Mouse (Mus musculus): ENCODE data around the gene 2700097O09Rik.

DNA sequence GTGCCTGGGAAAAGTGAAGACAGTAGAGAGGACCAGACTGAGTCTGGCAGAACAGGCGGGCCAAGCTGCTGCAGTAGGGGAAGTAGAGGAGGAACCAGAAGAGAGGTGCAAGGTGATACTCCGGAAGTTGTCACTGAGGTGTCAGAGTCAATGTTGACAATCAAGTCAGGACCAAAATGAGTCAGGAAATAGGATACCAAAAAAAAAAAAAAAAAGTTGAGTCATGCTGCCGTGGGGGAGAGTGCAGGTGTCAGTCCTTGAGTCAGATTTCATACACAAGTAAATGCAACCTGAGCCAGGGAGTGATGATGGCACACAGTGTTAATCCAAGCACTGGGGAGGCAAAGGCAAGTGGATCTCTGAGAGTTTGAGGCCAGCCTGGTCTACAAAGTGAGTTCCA lies 52.8 kb downstream of the 2700097O09Rik start:
- TF ChIP-seq POLR2A (IDR thresholded peaks at IDR 0.05; ENCODE audit: low read depth, low read length) (no peak), CTCF (conservative IDR thresholded peaks at IDR 0.05; ENCODE audit: insufficient read depth, insufficient read length, low read depth, low read length) (no peak)

All from kidney, adult 2 months (tissue).